Mouse (Mus musculus) kidney, adult 2 months (tissue): ENCODE data around the gene Jade1. TPM values are rescaled to one million over a fixed set of nuclear protein-coding genes. Genes with fewer than 3 reads are reported as not detected.
A peak's percentile ranks its signal among the peaks of the same experiment; 100 is the strongest.

Source experiments
- DNase-seq: peaks from one replicate; pipeline ENCODE4 v3.0.0; 2021
- H3K27ac ChIP-seq: fragments of 200-500 bp; 2 replicates; pipeline ENCODE4 v1.5.1; 2012; ENCODE audit warnings: low read depth, low read length, control low read depth, inconsistent platforms; ENCODE audit not compliant: insufficient read depth
- H3K27me3 ChIP-seq: fragments of 200-500 bp; replicated peaks from 2 replicates; pipeline ENCODE4 v1.6.1; 2012; ENCODE audit warnings: mild to moderate bottlenecking, moderate library complexity, low read length, inconsistent platforms; ENCODE audit not compliant: control insufficient read depth, insufficient read depth
- H3K36me3 ChIP-seq: fragments of 200-500 bp; 2 replicates; pipeline ENCODE4 v1.6.1; 2012; ENCODE audit warnings: mild to moderate bottlenecking, moderate library complexity, low read length, inconsistent platforms; ENCODE audit not compliant: control insufficient read depth, insufficient read depth
- H3K4me1 ChIP-seq: fragments of 200-500 bp; 2 replicates; pipeline ENCODE4 v1.6.1; 2011; ENCODE audit warnings: low read length; ENCODE audit not compliant: control insufficient read depth, insufficient read depth
- H3K4me3 ChIP-seq: fragments of 200-500 bp; 2 replicates; pipeline ENCODE4 v1.5.1; 2011; ENCODE audit warnings: mild to moderate bottlenecking, low read depth, low read length, control low read depth; ENCODE audit not compliant: insufficient read depth
- CTCF ChIP-seq: fragments of 200-500 bp; conservative IDR thresholded peaks from 2 replicates; pipeline ENCODE4 v1.5.1; 2011; ENCODE audit warnings: low read depth, mild to moderate bottlenecking, control low read depth, low read length, moderate library complexity, mixed read lengths; ENCODE audit not compliant: insufficient read depth, insufficient read length
- POLR2A ChIP-seq: fragments of 200-500 bp; IDR thresholded peaks from one replicate; pipeline ENCODE4 v1.6.1; 2011; ENCODE audit warnings: low read depth, low read length, control low read depth
- WGBS: fragments of 180-500 bp; shearing (Covaris S2); methylation state at CpG from one replicate; pipeline ENCODE4 v1.1.7; 2018; 5-methylcytosine and 5-hydroxymethylcytosine counted together
- polyA plus RNA-seq: library from polyadenylated mRNA; depleted of rRNA; stranded (reverse); fragments of >200 nt; gene quantifications from 2 replicates; pipeline ENCODE4 v1.2.3, GENCODE M21; 2012; rRNA removed

The Jade1 gene
- polyA plus RNA-seq, 1 experiment, result 29.9 TPM

GRCm38 (mm10) chr3:41614230-41614985 lies 58.9 kb downstream of the Jade1 start:
- WGBS, result 88% methylated on average over 5 of the region's 5 CpGs

GRCm38 (mm10) chr3:41618036-41618435 lies 62.5 kb downstream of the Jade1 start:
- 75% methylated on average over 3 of the region's 3 CpGs for WGBS
- no peak for DNase-seq
- Histone ChIP-seq H3K36me3 (peaks cover 6% of the 10 kb centered on the region), H3K27ac (no peak overlapping the region; the same call in 1 of the 2 replicates), H3K27me3 (no peaks in the 10 kb centered on the region), H3K4me3 (no peak overlapping the region), H3K4me1 (no peaks in the 10 kb centered on the region; the same call in 1 of the 2 replicates)
- no peak for TF ChIP-seq CTCF

More at GRCm38 (mm10) chr3:41614230-41614985, 58.9 kb downstream of the Jade1 start:
- Histone ChIP-seq H3K27me3 (no peaks in the 10 kb centered on the region), H3K4me1 (0 out of 2 replicates have a peak, but pooled peaks cover under 1% of the 10 kb centered on the region), H3K36me3 (peaks cover 23% of the 10 kb centered on the region), H3K27ac (no peak overlapping the region), H3K4me3 (no peak overlapping the region)
- TF ChIP-seq POLR2A (no peak), CTCF (no peak)
- DNase-seq, result peak; percentile 3

DNA sequence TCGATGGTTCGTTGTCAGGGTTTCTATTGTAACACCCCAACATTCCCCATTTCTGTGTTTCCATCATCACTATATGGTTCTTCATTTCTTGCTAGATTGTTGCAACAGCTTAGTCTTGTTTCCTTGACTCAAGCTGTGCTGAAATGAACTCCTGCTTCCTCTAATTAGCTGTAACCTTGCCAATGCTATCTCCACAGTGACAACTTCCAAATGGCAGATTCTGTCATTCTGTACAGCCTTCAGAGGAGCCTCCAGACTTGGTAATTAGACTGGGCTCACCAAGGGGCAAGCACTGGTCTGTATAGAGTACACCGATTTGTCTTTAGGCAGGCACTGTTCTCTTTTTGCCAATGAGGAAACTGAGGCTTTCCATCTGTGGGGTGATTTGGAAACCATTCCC lies 63.0 kb downstream of the Jade1 start:
- TF ChIP-seq CTCF, result no peak
- no peak for TF ChIP-seq POLR2A
- Histone ChIP-seq H3K27ac (no peak overlapping the region), H3K36me3 (peaks cover 4% of the 10 kb centered on the region), H3K4me3 (no peak overlapping the region), H3K27me3 (no peaks in the 10 kb centered on the region), H3K4me1 (no peaks in the 10 kb centered on the region; the same call in 1 of the 2 replicates)
- WGBS, result 85% methylated on average over 3 of the region's 3 CpGs
- DNase-seq, result peak; percentile 45

DNA sequence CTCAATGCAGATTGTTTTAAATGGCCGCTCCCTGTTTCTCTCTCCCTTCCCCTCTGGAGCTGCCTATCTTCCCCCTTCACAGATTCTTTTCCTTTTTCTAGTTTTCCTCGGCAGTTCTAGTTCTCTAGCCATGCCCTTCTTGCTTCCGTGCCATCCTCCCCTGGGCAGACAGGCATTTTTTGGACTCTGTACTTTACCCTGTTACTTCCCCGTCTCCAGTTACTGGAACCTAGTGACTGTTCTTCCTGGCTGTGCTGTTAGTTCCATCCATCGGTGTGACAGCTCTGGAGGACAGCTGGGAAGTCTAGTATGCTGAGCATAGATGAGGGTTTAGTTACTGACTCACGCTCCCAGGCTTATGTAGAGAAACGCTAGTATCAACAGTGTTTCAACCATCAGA lies 65.4 kb downstream of the Jade1 start:
- Histone ChIP-seq H3K27ac (no peak overlapping the region), H3K36me3 (no peaks in the 10 kb centered on the region; the same call in 1 of the 2 replicates), H3K4me1 (no peaks in the 10 kb centered on the region; the same call in 1 of the 2 replicates), H3K27me3 (no peaks in the 10 kb centered on the region), H3K4me3 (no peak overlapping the region)
- TF ChIP-seq POLR2A (no peak), CTCF (no peak)
- WGBS, result 67% methylated on average over 7 of the region's 7 CpGs
- DNase-seq, result peak; percentile 79

DNA sequence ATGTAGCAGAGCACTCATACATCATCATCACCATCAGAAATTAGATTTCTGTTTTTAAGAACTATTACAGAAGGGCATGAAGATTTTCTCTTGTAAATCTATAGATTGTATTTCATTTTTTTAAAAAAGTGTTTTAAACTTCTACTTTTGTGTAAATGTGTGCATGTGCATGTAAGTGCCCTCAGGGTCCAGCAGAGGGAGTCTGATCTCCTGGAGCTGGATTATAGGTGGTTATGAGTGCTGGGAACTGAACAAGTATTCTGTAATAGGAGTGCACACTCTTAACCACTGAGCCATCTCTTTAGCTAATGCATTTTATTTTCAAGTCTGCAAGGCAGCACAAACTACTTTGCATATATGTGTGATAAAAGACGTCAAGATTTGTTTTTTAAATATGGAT lies 100.1 kb downstream of the Jade1 start:
- no peak for TF ChIP-seq POLR2A
- no peak for TF ChIP-seq CTCF
- Histone ChIP-seq H3K27me3 (no peaks in the 10 kb centered on the region), H3K36me3 (peaks cover 2% of the 10 kb centered on the region; the same call in 1 of the 2 replicates), H3K4me1 (no peaks in the 10 kb centered on the region), H3K27ac (no peak overlapping the region), H3K4me3 (no peak overlapping the region)
- WGBS, result 97% methylated on average over 1 of the region's 1 CpGs
- DNase-seq, result no peak

Other genes starting within 250 kb of the Jade1 start
- gene Sclt1, start 186.8 kb downstream of the Jade1 start, polyA plus RNA-seq, result 3.8 and 4.9 TPM in 2 replicates
- 3.4 and 4.1 TPM in 2 replicates for gene D3Ertd751e, start 186.9 kb downstream of the Jade1 start, polyA plus RNA-seq